Mouse (Mus musculus) fat pad, adult 2 months (tissue): ENCODE results near the gene Exph5.

ENCODE experiments used
- DNase-seq: peaks from one replicate; pipeline ENCODE4 v3.0.0-alpha.2; 2011; ENCODE audit warnings: low read depth, low spot score; ENCODE audit errors: extremely low read depth

The Exph5 gene

DNA sequence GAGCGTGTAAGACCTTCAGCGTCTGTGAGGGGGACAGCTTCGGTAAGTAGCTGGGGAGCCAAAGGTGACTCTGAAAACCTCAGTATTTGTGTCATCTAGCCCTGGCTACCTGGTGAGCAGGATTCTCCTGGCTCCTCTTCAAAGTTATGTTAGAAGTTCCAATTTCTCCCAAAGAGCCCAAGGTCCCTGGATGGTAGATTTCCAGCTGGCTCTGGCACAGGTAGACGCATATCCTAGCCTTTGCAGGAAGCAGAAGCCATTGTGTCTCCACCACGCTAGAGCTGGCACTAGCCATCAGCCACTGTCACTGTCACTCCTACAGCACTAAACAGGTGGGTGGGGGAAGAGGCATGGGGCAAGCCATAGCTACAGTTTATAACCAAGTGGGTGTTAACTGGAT lies 51.7 kb downstream of the Exph5 start:
- DNase-seq: no peak

DNA sequence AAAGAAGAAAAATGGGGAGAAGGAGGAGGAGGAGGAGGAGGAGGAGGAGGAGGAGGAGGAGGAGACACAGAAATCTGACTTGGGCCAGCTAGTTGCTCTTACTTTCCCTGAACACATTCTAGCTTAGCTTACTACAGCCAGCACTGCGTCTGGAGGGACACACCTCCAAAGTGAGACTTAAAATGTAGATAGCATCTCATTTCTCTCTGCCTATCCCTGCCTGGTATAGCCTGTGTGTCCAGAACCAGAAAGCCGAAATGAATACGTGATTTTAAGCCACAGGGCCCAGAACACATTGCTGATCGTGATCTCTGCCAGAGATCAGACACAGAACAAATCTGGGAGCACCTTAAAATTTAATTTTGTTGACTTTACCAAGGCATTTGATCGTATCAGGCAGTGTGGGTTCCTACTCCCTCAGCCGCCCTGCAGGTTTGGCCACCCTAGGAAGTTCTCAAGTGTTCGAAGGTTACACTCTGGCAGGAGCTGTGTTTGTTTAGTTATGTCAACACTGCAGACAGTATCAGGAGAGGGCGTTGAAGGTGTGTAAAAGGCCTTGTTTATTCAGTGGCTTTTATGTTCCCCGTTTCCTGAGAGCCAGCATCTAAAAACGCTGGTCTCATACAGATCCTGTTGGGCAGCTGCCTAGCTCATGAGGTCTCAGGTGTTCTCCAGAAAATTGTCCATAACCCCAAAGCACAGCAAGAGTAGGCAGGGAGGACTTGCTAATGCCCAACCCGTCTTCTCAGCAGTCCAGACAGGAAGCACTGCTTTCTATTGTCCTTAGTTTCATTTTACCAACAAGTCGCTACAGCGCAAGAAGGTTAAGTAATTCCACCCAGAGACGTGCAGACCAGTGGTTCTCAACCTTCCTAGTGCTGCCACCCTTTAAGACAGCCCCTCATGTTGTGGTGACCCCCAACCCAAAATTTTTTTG lies 55.0 kb downstream of the Exph5 start:
- DNase-seq: peak; percentile 96

DNA sequence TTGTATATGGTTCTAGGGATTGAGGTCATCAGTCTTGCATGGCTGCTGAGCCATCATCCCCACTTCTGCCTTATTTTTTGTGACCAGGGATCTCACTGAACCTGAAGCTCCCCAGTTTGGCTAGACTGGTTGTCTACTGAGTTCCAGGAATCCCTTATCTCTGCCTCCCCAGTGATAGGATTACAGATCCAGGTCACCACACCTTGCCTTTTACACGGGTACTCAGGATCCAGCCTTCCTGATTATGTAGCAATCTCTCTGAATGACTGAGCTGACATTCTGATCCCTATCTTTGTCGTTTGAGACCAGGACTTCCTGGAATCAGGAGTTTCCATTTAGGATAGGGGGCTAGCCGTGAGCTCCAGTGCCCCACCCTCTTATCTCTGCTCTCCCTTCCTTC lies 69.9 kb downstream of the Exph5 start:
- no peak for DNase-seq

DNA sequence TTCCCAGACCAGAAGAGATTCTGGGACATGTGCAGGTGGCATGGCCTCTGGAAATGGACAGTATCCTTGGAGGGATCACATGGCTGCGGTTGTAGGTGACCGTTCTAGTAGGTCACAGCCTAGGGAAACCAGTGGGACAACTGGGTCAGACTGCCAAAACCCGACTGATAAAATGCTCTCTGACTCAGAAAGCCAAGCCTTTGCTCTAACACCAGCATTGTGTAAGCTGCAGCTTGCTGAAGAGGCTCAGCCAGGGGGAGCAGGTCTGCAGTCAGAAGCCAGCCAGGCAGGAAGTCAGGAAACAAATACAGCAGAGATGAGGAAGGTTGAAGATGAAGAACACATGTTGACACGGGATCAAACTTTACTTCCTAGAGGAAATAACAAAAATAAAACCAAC lies 74.4 kb downstream of the Exph5 start:
- no peak for DNase-seq

DNA sequence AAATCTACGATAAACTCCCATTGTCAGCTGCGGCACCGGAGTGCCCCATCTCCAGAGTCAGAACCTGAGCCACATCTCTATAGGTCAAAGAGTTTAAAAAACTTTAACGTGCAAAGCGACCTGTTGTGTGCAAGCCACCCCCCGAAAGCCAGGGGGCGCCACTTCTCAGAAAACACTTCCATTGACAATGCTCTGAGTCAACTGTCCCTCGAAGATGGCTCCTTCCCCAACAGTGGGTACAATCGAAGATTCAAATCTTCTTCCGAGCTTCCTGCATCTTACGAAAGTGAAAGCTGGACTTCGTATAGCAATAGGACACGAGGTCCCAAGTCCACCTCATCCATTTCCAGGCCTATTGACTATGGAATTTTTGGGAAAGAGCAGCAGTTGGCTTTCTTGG lies 75.3 kb downstream of the Exph5 start:
- no peak for DNase-seq

DNA sequence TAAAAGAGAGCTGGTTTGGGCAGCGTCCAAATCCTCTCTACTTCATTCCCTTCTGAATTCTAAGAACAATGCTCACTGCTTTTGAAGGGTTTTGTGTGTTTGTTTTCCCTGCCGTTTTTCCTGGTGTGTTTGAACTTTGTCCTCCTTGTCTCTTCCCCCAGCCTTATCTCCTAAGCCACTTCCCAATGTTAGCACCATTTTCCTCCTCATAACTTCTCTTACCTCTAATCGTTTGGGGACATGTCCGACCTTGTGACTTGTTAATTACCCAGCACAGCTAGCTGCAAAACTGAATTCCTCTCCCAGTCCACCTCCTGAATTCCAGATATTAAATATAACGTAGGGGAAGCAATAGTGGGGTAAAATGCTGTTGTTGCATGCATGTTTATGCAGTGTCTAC lies 76.1 kb downstream of the Exph5 start:
- DNase-seq: no peak

DNA sequence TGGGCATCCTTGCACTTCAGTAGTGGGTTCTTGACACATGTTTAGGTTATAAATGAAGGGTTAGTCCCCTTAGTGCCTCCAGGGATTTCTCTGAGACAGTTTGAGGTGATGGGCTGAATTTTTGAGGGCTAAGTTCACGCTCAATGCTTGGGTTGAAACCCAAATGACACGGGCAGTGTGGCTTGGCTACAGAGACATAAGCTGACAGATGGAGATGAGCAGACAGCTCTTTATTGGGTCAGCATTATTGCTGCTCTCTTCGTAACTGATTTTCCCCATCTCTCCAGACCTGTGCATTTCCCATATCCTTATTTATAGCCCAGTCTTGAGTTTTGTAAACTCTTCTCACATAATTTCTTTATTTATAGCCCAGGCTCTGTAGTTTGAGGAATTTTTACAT lies 76.7 kb downstream of the Exph5 start:
- DNase-seq: no peak

DNA sequence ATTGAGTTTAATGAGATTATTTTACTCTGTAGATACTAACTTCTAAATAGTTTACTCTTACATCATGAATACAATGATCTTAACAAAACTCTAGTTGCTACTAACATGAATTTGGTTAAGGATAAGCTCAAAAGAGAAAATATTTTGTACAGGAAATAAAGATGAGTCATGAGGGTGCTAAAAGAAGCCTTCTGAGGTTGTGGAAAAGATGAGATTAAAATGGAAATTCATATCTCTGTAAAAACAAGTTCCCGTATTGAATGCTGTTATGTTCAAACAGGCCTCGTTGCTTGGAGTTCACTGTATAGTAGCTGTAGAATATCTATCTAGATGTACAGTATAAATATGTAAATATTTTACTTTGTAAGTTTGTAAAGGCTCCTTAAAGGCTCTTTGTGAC lies 79.1 kb downstream of the Exph5 start:
- DNase-seq: no peak

DNA sequence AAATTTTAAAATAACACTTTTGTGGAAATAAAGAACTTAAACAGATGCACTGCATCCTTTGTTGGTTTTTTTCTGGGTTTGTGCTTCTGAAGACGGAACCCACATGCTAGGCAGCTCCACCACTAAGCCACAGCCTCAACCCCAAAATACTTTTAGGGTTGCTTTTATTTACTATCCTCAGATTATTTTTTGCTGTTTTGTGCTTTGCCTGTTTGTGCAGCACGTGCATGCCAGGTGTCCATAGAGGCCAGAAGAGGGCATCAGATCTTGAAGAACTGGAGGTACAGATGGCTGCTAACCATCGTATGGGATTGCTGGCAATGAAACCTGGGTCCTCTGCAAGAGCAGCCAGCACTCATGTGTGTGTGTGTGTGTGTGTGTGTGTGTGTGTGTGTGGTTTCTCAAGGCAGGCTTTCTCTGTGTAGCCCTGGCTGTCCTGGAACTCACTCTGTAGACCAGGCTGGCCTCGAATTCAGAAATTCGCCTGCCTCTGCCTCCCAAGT lies 79.7 kb downstream of the Exph5 start:
- no peak for DNase-seq

DNA sequence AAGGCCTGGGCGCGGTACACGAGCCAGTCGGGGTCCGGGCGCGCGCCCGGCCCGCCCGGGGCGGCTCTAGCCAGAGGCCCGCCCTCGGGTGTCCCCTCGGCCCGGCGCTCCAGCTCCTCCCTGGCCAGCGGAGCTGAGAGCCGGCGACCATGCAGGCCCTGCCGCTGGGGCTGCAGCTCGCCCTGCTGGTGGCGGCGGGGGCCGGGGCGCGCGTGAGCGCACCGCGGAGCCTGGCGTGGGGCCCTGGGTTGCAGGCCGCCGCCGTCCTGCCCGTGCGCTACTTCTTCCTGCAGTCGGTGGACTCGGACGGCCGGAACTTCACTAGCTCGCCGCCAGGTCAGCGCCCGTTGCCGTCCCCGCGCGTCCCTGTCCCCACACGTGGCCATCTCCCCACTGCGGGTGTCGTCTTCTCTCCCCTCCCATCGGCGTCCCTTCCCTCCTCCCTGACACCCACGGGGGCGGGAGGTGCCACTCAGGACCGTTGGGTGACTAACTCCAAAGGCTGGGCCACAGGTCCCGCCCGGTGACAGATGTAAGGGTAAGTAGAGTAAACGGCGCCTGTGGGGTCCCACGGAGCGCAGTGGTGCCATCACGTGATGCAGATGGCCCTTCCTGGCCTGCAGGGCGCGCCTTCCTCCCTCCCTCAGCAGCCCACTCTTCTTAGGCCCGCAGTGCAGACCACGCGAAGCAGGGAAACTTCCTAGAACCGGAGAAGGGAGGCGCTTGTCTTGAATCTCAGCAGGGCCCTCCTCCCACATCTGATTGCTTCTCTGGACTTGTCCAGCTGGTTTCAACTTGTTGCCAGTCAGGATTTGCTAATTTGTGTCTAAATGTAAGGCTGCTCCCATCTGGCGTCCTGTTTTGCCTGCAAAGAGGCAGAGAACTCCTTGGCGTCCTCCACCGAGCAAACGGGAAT lies 82.7 kb downstream of the Exph5 start, which contains the start of gene Kdelc2:
Gene Kdelc2 (plus strand): TSS at position 75 of the 916 bp plus-strand sequence.
- DNase-seq: peak; percentile 96

DNA sequence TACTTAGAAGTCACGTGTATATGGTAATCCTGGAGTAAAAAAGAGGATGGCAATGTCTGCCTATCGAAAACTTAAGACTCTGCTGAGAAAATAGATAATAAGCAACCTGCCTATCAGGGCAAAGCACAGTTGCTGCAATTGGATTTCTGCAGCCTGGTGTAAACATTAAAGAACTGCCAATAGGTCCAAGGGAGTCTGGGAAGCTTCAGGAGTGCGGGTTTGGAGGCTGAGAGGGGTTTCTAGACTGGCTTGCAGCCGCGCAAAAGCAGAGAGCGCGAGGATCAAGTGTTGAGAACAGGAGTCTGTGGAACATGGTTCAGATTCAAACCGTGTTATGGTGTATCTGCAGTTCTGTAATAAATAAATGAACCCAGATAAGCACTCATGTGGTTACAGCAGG lies 83.4 kb downstream of the Exph5 start:
- no peak for DNase-seq

DNA sequence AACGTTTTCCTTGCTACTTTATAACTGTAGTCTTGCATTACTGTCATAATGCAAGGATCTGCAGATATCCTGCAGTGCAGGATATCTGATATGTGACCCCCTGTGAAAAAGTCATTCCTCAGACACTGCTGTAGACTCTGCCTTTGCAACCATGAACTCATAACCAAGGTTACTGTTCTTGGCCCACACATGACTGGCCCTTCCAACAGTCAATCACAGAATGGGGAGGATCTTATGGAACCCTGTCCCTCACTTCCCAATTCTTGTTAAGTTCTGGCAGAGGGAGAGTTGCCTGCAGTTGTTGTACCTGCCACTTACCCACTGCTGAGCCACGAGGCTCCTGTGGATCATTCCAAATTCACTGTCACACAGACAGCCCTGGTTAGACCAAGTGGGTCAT lies 86.0 kb downstream of the Exph5 start:
- DNase-seq: no peak

DNA sequence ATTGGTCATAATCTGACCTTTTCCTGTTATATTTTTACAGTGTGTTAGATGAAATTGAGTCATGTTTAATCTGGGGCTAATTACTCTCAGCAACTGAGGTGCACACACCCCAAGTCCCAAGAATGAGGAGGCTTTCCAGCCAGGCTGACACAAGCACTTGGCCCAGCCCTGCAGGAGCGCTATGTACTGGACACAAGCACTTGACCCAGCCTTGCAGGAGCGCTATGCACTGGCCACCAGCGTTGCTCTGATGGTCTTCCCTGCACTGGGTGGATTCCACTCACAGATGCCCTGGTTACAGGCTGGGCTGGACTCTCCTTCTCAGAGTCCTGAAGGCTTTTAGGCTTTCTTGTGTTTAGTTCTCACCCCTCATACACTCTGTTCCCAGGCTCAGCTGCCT lies 87.6 kb downstream of the Exph5 start:
- DNase-seq: no peak

DNA sequence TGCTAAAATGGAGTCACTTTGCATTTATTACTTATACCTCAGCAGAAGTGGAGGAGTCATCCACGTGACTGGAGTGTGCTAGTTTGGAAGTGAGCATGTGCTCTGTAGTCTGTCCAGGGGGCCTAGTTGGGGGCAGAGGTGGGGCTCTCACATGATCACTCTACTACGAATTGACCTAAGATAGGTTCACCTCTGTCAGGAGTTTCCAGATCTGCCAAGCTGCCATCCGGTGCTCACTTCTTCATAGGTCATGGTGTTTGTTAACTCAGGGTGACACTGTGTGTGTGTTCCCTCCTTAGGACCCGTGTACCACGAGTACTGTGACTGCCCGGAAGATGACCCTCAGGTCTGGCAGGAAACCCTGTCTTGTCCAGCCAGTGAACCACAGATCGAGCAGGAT lies 88.7 kb downstream of the Exph5 start:
- DNase-seq: no peak

DNA sequence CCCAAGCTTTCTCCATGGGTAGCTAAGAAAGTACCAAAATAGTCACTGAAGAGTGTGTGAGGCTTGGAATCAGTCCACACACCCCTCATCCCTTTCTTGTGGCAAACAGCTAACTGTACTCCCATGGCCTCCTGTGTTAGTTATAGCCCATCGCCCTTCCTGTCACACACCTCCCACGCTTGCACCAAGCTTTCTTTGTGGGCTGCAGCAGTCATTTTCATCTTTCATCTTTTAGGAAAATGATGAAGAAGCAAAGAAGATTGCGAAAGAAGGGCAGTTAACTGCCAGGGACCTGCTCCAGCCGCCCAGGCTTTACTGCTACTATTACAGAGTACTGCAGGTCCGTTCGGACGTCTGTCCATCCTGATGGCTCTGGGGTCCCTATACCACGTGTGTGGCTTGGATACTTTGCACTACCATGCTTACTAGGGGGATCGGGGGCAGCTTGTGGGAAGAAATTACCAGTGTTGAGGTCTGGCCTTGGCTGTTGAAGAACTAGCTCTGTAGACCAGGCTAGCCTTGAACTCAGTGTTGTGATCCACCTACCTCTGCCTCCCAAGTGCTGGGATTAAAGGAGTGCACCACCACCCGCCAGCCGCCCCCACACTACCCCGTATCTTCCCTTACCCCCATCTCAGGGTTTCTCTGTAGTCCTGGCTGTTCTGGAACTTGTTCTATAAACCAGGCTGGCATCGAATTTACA lies 96.4 kb downstream of the Exph5 start:
- no peak for DNase-seq

DNA sequence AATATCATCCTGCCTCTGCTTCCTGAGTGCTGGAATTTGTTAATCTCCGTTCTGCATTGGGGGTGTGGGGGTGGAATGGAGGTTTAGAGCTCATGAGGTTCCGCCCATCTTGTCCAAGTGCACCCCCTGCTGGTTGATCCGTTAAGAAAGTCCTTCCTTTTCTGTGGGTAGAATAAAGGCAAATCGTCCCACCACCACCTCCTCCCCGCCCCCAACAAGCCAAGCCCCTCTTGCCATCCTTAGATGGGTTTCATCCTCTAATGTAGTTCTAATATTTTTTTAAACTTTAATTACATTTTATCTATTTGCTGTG lies 96.9 kb downstream of the Exph5 start:
- no peak for DNase-seq

DNA sequence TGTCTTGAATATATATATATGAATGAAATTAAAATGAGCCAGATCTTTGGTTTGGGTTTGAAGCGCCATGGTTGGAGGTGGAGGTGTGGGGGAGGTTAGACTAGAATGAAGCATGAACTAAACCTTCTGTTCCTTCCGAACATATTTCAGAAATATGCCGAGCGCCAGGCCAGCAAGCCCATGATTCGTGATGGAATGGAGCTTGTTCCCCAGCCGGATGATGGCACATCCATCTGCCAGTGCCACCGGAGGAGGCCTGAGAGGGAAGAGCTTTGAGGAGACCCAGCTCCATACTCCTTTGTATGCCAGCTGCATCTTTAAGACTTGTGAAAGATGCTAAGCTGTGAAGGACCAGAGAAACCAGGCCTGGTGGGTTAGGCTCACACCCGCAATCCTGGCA lies 98.1 kb downstream of the Exph5 start:
- DNase-seq: no peak

DNA sequence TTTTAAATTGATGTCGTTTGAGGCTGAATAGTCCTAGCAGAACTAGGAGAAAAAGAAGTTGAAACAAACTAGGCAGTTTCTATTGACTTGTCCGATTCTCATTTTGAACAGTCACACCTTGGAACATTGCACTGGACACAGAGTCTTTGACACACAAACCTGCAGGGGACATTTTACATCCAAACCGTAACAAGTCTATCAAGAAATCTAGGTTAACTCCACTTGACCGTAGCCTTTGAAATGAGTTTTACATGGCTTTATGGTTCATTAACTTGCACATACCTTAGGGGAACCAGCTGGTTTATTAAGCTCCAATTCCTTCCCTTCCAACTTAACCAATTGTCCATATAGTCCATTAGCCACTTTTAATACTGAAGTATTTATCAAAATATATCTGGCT lies 99.2 kb downstream of the Exph5 start:
- DNase-seq: no peak

DNA sequence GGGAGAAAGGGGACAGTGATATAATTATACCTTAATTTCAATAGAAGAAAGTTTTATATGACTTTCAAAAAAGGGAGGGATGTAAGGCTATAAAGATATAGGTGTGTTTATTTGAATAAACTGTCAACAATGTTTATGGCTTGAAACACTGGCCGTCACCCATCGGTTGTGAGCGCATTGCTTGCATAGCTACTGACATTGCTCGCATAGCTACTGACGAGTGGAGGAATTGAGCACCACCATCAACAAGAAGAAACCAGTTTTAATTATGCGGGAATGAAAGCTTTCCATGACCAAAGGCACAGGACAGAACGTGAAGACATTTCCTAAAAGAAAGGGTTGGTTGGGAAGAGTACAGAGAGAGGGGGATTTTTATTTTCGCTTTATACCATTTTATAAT lies 99.7 kb downstream of the Exph5 start:
- DNase-seq: no peak

DNA sequence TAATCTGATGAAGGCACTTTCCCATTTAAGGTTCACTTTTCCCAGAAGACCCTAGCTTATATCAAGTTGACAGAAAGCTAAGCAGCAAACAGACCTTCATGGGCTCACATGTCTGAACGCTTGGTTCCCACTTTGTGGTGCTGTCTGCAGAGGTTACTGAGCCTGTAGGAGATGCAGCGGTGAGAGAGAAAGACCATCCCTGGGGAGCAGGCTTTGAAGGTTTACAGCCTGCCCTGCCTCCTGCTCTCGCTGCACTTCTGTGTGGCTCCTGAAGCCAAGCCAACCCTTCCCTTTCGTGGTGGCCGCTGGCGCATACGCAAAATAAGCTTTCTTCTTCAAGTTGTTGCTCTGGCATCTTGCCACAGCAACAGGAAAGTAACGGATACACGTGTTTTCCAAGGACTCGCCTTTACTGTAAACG lies 100.8 kb downstream of the Exph5 start, which contains the start of gene 4930550C14Rik:
Gene 4930550C14Rik (plus strand): TSS at position 35 of the 421 bp plus-strand sequence.
- DNase-seq: no peak

DNA sequence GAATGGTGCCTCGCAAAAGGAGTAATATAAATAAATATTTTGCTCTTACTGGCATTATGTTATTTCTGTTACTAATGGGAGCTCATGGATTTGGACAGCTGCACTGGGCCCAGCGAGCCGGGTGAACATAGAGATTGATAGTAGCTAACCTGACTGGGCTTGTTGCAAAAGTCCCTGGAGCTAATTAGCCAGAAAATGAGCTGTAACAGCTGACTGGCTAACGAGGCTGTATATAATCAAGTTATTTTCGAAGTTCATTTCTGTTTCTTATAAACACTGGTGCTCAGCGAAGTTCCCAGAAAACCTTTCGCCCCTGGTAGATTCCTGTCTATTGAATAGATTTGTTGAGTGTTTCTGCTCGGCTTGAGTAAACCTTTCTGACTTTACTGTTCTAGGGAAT lies 101.5 kb downstream of the Exph5 start:
- no peak for DNase-seq
